Mouse (Mus musculus): Measurements from ENCODE around the gene Samm50.

- TF ChIP-seq CTCF (IDR thresholded peaks at IDR 0.05; ENCODE audit: extremely low read depth, insufficient read length, insufficient replicate concordance, low read depth, low read length) (no peak), POLR2A (IDR thresholded peaks at IDR 0.05; ENCODE audit: low read depth, low read length) (no peak)
Measured at GRCm38 (mm10) chr15:84256254-84256850, 64.3 kb downstream of the Samm50 start.
